Mouse (Mus musculus) erythroblast, embryonic 14.5 days (primary cell): ENCODE measurements around the gene Whrn. TPM values are rescaled to one million over a fixed set of nuclear protein-coding genes. Genes with fewer than 3 reads are reported as not detected.

ENCODE experiments used
- H3K27me3 ChIP-seq: 2 replicates; pipeline ENCODE4 v1.6.1; 2012; ENCODE audit warnings: inconsistent platforms; ENCODE audit not compliant: control insufficient read depth
- H3K36me3 ChIP-seq: 2 replicates; pipeline ENCODE4 v1.6.1; 2012; ENCODE audit warnings: mild to moderate bottlenecking, inconsistent platforms; ENCODE audit not compliant: control insufficient read depth
- H3K4me1 ChIP-seq: 2 replicates; pipeline ENCODE4 v1.6.1; 2012; ENCODE audit warnings: inconsistent platforms; ENCODE audit not compliant: control insufficient read depth
- H3K4me3 ChIP-seq: replicated peaks from 2 replicates; pipeline ENCODE3; 2012; ENCODE audit warnings: moderate library complexity, mild to moderate bottlenecking, inconsistent platforms
- H3K9me3 ChIP-seq: 2 replicates; pipeline ENCODE4 v1.6.1; 2012; ENCODE audit warnings: low read length, inconsistent platforms, mixed read lengths; ENCODE audit not compliant: control insufficient read depth
- GATA1 ChIP-seq: IDR thresholded peaks from 2 replicates; pipeline ENCODE4 v1.6.1; 2012; ENCODE audit warnings: low read length, inconsistent platforms, mixed read lengths
- TAL1 ChIP-seq: IDR thresholded peaks from 3 replicates; pipeline ENCODE4 v1.6.1; 2012; ENCODE audit warnings: low read length, inconsistent platforms, mixed read lengths
- polyA plus RNA-seq: library from polyadenylated mRNA; stranded (reverse); fragments of >175 nt; gene quantifications from 2 replicates; pipeline ENCODE4 v1.2.3, GENCODE M21; 2012

Whrn gene
- polyA plus RNA-seq, 1 experiment, result 0.04 TPM

DNA sequence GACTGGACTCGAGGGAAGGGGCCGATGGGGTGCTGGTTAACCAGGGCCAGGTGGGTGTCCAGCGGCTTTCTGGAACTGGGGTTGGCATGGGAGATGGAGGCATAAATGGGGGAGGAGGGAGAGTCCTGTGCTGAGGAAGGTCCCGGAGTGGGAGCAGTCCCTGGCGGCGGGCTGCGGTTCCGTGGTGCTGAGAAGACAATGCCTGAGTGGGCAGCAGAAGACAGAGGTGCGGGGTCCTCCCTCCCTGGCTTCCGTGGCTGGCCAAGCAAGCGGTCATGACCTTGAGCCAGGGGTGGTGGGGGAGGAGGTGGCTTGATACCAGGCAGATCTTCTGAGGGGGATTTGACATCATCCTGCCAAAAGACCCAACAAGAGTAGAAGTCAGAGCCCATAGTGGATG is 77.5 kb downstream of the Whrn start:
- Histone ChIP-seq H3K9me3 (no peaks in the 10 kb centered on the region), H3K4me1 (peaks cover 6% of the 10 kb centered on the region), H3K27me3 (no peaks in the 10 kb centered on the region), H3K36me3 (no peaks in the 10 kb centered on the region), H3K4me3 (no peak overlapping the region)
- no peak for TF ChIP-seq TAL1
- TF ChIP-seq GATA1, result no peak

DNA sequence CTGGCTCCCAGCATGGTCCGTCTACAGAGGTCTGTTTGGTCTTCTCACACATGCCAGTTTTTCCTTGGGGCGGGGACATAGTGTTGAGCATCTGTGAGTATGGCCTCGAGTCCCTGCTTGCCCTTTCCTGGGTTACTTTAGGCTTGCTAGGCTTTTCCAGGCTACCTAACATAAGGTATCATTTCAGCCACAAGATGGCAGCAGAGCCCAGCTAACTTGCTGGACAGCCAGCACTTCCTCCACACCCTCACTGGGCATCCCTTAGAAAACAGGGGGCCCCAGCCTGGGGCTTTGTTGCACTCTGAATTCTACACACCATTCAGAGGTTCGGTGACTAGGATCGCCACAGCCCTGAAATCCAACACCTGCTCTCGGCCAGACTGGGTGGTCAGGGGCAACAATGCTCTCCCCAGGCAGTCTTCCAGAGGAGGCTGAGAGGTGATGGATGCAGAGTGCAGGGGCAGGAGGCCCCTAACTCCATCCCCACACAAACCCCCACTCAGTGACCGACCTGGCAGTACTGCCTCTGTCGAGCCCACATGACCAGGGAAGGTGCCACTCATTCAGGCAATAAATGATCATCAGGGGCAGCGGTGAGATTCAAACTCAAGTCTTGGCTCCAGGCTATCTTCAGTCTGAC is 78.4 kb downstream of the Whrn start:
- H3K36me3 ChIP-seq, result no peaks in the 10 kb centered on the region
- TF ChIP-seq GATA1 (no peak), TAL1 (no peak)
- H3K9me3 ChIP-seq, result no peaks in the 10 kb centered on the region
- no peak overlapping the region for H3K4me3 ChIP-seq
- H3K4me1 ChIP-seq, result peaks cover 6% of the 10 kb centered on the region
- H3K27me3 ChIP-seq, result no peaks in the 10 kb centered on the region

DNA sequence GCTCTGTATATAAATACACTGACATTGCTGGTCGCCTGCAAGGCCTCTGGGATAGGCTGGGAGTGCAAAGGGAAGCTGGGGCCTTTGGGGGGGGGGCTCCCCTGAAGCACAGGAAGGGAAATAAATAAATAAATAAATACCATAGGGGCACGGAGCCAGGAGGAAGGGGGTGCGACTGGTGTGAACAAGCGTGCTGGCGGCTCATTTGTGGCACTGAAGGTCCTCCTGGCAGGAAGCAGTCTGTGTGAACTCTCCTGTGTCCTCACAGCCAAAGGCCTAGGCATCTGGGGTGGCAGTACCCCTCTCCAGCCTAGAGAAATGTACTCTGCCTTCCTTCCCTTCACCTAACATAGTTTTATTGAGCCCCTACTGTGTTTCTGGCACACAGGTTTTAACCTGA is 80.8 kb downstream of the Whrn start:
- Histone ChIP-seq H3K9me3 (no peaks in the 10 kb centered on the region), H3K4me3 (no peak overlapping the region), H3K27me3 (no peaks in the 10 kb centered on the region), H3K36me3 (no peaks in the 10 kb centered on the region), H3K4me1 (peaks cover 20% of the 10 kb centered on the region)
- TF ChIP-seq TAL1, result no peak
- no peak for TF ChIP-seq GATA1

DNA sequence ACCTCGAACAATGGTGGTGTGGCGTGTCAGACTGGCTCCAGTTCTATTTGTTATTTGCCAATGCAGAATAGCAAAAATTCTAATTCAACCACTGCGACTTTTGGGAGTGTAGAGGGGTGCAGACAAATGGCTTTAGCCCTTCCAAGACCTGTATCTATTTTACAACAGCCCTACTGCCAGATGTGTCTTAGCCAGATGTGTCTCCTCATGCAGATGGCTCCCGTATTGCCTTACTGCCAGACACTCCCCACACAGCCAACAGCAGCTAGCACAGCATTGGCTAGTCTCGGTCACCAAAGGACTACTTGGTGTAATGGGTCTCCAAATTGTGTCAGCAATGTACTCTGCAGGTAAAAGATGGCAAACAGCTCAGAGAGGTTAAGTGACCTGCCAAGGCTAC is 84.6 kb downstream of the Whrn start:
- Histone ChIP-seq H3K27me3 (peaks cover 6% of the 10 kb centered on the region), H3K4me1 (peaks cover 52% of the 10 kb centered on the region), H3K9me3 (no peaks in the 10 kb centered on the region), H3K36me3 (no peaks in the 10 kb centered on the region), H3K4me3 (no peak overlapping the region)
- no peak for TF ChIP-seq GATA1
- TF ChIP-seq TAL1, result no peak

DNA sequence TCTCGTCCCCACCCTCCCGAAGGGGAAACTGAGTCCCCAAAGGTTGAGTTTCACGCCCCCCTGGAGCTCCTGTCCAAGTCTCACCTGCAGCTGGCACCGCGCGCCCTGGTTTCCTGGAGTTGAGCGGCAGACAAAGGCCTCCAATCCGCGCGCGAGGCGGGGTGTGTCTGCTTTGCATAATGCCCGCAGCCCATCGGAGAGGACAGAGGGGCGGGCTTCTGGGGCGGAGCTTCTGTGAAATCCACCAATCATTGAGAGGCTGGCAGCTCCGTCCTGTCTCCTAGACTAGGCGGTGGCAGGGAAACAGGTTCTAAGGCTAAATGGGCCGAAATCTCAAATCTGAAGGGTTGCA is 85.2 kb downstream of the Whrn start:
- TF ChIP-seq GATA1 (no peak), TAL1 (no peak)
- Histone ChIP-seq H3K4me3 (peak overlapping the region; percentile 74), H3K27me3 (peaks cover 6% of the 10 kb centered on the region), H3K4me1 (peaks cover 58% of the 10 kb centered on the region), H3K9me3 (no peaks in the 10 kb centered on the region), H3K36me3 (no peaks in the 10 kb centered on the region)

- no peak for TF ChIP-seq TAL1
- no peak for TF ChIP-seq GATA1
- H3K9me3 ChIP-seq, result no peaks in the 10 kb centered on the region
- H3K4me1 ChIP-seq, result peaks cover 60% of the 10 kb centered on the region
- peak overlapping the region; percentile 74 for H3K4me3 ChIP-seq
- H3K36me3 ChIP-seq, result no peaks in the 10 kb centered on the region
- H3K27me3 ChIP-seq, result peaks cover 6% of the 10 kb centered on the region
These were observed 85.7 kb downstream of the Whrn start for GRCm38 (mm10) chr4:63409908-63410582.

- Histone ChIP-seq H3K9me3 (no peaks in the 10 kb centered on the region), H3K4me3 (peak overlapping the region; percentile 74), H3K27me3 (peaks cover 6% of the 10 kb centered on the region), H3K36me3 (no peaks in the 10 kb centered on the region), H3K4me1 (peaks cover 65% of the 10 kb centered on the region)
- TF ChIP-seq GATA1 (no peak), TAL1 (no peak)
These were observed 86.4 kb downstream of the Whrn start for GRCm38 (mm10) chr4:63409317-63409907.

DNA sequence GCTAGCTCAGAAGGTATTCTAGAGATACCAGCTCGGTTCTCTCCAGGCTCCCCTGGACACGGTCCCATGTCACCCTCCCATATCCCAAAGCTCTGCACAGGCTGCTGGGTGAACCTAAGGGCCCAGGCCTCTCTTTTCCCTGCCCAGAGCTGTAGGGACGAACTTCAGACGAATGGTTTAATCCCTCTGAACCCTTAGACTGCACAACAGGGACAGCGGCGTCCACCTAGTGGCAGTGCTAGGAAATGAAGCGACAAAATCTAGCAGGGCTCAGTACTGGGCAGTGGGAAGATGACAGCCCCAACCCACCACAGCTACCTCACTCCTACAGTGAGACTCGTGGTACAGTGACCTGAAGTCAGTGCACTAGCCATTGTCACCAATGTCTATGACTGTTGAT is 87.1 kb downstream of the Whrn start:
- H3K9me3 ChIP-seq, result no peaks in the 10 kb centered on the region
- no peak for TF ChIP-seq TAL1
- TF ChIP-seq GATA1, result no peak
- peak overlapping the region; percentile 74 for H3K4me3 ChIP-seq
- peaks cover 6% of the 10 kb centered on the region for H3K27me3 ChIP-seq
- peaks cover 73% of the 10 kb centered on the region for H3K4me1 ChIP-seq
- H3K36me3 ChIP-seq, result no peaks in the 10 kb centered on the region

- no peaks in the 10 kb centered on the region for H3K36me3 ChIP-seq
- H3K4me3 ChIP-seq, result no peak overlapping the region
- H3K4me1 ChIP-seq, result peaks cover 77% of the 10 kb centered on the region
- H3K9me3 ChIP-seq, result no peaks in the 10 kb centered on the region
- no peak for TF ChIP-seq GATA1
- TF ChIP-seq TAL1, result no peak
- H3K27me3 ChIP-seq, result peaks cover 6% of the 10 kb centered on the region
These were observed 87.5 kb downstream of the Whrn start for GRCm38 (mm10) chr4:63408247-63408646.
